In genomic region chr2:170131981-170132460, GRCm38 (mm10) we compare ENCODE assay signal across 8 mouse cellular contexts. TPM values are rescaled to one million over a fixed set of nuclear protein-coding genes. Genes with fewer than 3 reads are reported as not detected.
DNase-seq lines count a peak whose midpoint lies in the region; ATAC-seq and TF ChIP-seq lines count a peak whose summit lies in the region.

No protein-coding gene starts in this region.

- TF ChIP-seq POLR2A in MEL (IDR thresholded peaks at IDR 0.05; ENCODE audit: control insufficient read depth in 1 of 2, insufficient read depth in 1 of 2, low read depth in 1 of 2, low read length in 2 of 2, poor library complexity in 1 of 2), result no peak

- H3K4me2 ChIP-seq in heart, embryonic 13.5 days, result peak overlapping the region; percentile 71
- peak overlapping the region; percentile 69 for H3K4me2 ChIP-seq in heart, embryonic 16.5 days (ENCODE audit: low read depth, low read length)

- peaks cover 60% of the 10 kb centered on the region for H3K4me1 ChIP-seq in heart, embryonic 13.5 days
- H3K4me1 ChIP-seq in MEL (ENCODE audit: control insufficient read depth in 1 of 2, insufficient read depth in 2 of 2, low read length in 2 of 2), result peaks cover 24 to 33% of the 10 kb centered on the region in 2 experiments
- H3K4me1 ChIP-seq in heart, embryonic 16.5 days (ENCODE audit: control insufficient read depth, insufficient read depth, low read length), result peaks cover 35% of the 10 kb centered on the region

- H3K79me2 ChIP-seq in MEL (ENCODE audit: control insufficient read depth, insufficient read depth, low read length, poor library complexity) (peaks cover 50% of the 10 kb centered on the region), macrophage (ENCODE audit: inconsistent target) (peaks cover 43% of the 10 kb centered on the region)

- ATAC-seq in heart, embryonic 13.5 days (ENCODE audit: extremely low read depth, insufficient number of reproducible peaks, low FRiP score, low TSS enrichment), result no peak
- no peak for ATAC-seq in heart, embryonic 16.5 days (replicated peaks; ENCODE audit: extremely low read depth, insufficient read depth, low FRiP score)

- H3K27ac ChIP-seq in heart, embryonic 13.5 days (replicated peaks), result peak overlapping the region; percentile 91
- H3K27ac ChIP-seq in MEL (ENCODE audit: control insufficient read depth, low read depth, low read length) (0 out of 2 replicates have a peak overlapping the region, but pooled peaks have one; percentile 9), macrophage (peak overlapping the region; percentile 91)
- H3K27ac ChIP-seq in heart, embryonic 16.5 days (ENCODE audit: low read length), result peak overlapping the region; percentile 87

- intact Hi-C loops in heart, postnatal 36 days (cut with DNase I), result loop anchor here (2.0 to 5.0 kb wide), 4 partner anchors 21 to 185 kb away; no protein-coding TSS in a partner anchor

- no peak for TF ChIP-seq EP300 in MEL (IDR thresholded peaks at IDR 0.05; ENCODE audit: low read depth in 1 of 2, low read length in 2 of 2)

- peak overlapping the region; percentile 94 for H3K4me3 ChIP-seq in heart, embryonic 13.5 days
- peak overlapping the region in 1 of 2 experiments; percentile 67; a peak in 2 of 4 replicates for H3K4me3 ChIP-seq in MEL (ENCODE audit: control insufficient read depth in 1 of 2, insufficient read depth in 1 of 2, low read depth in 2 of 2, low read length in 2 of 2)
- H3K4me3 ChIP-seq in heart, embryonic 16.5 days (ENCODE audit: low read length), result peak overlapping the region; percentile 94
- H3K4me3 ChIP-seq in macrophage (ENCODE audit: inconsistent target), result peak overlapping the region; percentile 54

- no peak for TF ChIP-seq RAD21 in MEL (IDR thresholded peaks at IDR 0.05; ENCODE audit: low read depth, low read length)

- WGBS in heart, embryonic 13.5 days, result 9% methylated on average over 10 of the region's 10 CpGs
- WGBS in heart, embryonic 16.5 days, result 7% methylated on average over 10 of the region's 10 CpGs
- 2% methylated on average over 10 of the region's 10 CpGs for WGBS in macrophage (ENCODE audit: missing documents)

- no peak for DNase-seq in heart, postnatal 36 days
- peak; percentile 32 for DNase-seq in MEL (ENCODE audit: low read depth, low spot score)
- DNase-seq in adrenal gland, postnatal 4 days (ENCODE audit: low spot score in 2 of 2), result no peak
- no peak for DNase-seq in left cerebral cortex, adult 18-20 months (ENCODE audit: low spot score in 2 of 2)
- DNase-seq in frontal cortex, adult 2 months (ENCODE audit: extremely low spot score in 1 of 2, low spot score in 1 of 2), result no peak

- no peaks in the 10 kb centered on the region for H3K27me3 ChIP-seq in heart, embryonic 13.5 days (replicated peaks)
- no peaks in the 10 kb centered on the region for H3K27me3 ChIP-seq in MEL (ENCODE audit: control insufficient read depth in 1 of 2, insufficient read depth in 2 of 2, low read length in 2 of 2)
- no peaks in the 10 kb centered on the region for H3K27me3 ChIP-seq in heart, embryonic 16.5 days (ENCODE audit: control insufficient read depth, insufficient read depth, low read length)

- H3K9me3 ChIP-seq in heart, embryonic 13.5 days, result no peaks in the 10 kb centered on the region
- no peaks in the 10 kb centered on the region for H3K9me3 ChIP-seq in MEL (replicated peaks; ENCODE audit: insufficient read depth, low read length)
- no peaks in the 10 kb centered on the region for H3K9me3 ChIP-seq in heart, embryonic 16.5 days (replicated peaks; ENCODE audit: control insufficient read depth, low read length)

- peak overlapping the region; percentile 85 for H3K9ac ChIP-seq in heart, embryonic 13.5 days
- H3K9ac ChIP-seq in MEL (ENCODE audit: control insufficient read depth, low read depth, low read length, poor library complexity, severe bottlenecking), result peak overlapping the region; percentile 63; the same call in 1 of the 2 replicates
- peak overlapping the region; percentile 73 for H3K9ac ChIP-seq in heart, embryonic 16.5 days (ENCODE audit: low read length)

- no peaks in the 10 kb centered on the region for H3K36me3 ChIP-seq in heart, embryonic 13.5 days
- H3K36me3 ChIP-seq in MEL (ENCODE audit: control insufficient read depth in 1 of 2, insufficient read depth in 2 of 2, low read length in 2 of 2), result peaks cover 0 to 54% of the 10 kb centered on the region in 2 experiments; a peak in 2 of 4 replicates
- no peaks in the 10 kb centered on the region for H3K36me3 ChIP-seq in heart, embryonic 16.5 days (ENCODE audit: control insufficient read depth, insufficient read depth)
- no peaks in the 10 kb centered on the region for H3K36me3 ChIP-seq in macrophage (ENCODE audit: inconsistent target)

- no peak for TF ChIP-seq CTCF in MEL (IDR thresholded peaks at IDR 0.05 in 2 of 3, conservative IDR thresholded peaks at IDR 0.05 in 1 of 3; ENCODE audit: control insufficient read depth in 1 of 3, insufficient read depth in 1 of 3, low read depth in 2 of 3, low read length in 3 of 3, poor library complexity in 1 of 3, severe bottlenecking in 1 of 3)

TF ChIP-seq in MEL, 35 proteins besides CTCF, POLR2A, EP300 and RAD21:
- TF ChIP-seq ZKSCAN1 (IDR thresholded peaks at IDR 0.05; ENCODE audit: low read depth, low read length) (no peak), MAFK (IDR thresholded peaks at IDR 0.05; ENCODE audit: borderline replicate concordance, low read depth, low read length) (no peak), POLR2AphosphoS5 (IDR thresholded peaks at IDR 0.05; ENCODE audit: borderline replicate concordance, low read depth, low read length) (no peak), SMC3 (IDR thresholded peaks at IDR 0.05; ENCODE audit: low read depth, low read length) (no peak), GATA1 (IDR thresholded peaks at IDR 0.05; ENCODE audit: low read depth, low read length) (no peak), USF2 (IDR thresholded peaks at IDR 0.05; ENCODE audit: borderline replicate concordance in 1 of 2, insufficient read depth in 1 of 2, low read depth in 1 of 2, low read length in 2 of 2) (no peak), MYB (IDR thresholded peaks at IDR 0.05; ENCODE audit: low read depth, low read length) (no peak), HCFC1 (IDR thresholded peaks at IDR 0.05; ENCODE audit: low read depth, low read length) (no peak), JUND (IDR thresholded peaks at IDR 0.05; ENCODE audit: low read depth, low read length) (no peak), ETS1 (IDR thresholded peaks at IDR 0.05; ENCODE audit: low read depth, low read length) (no peak), MAZ (IDR thresholded peaks at IDR 0.05; ENCODE audit: low read depth, low read length) (no peak), ZC3H11A (IDR thresholded peaks at IDR 0.05; ENCODE audit: low read depth, low read length) (no peak)

RNA-seq across cellular contexts. Expression of gene Zfp217, which starts 15.9 kb away (rescaled TPM):
- 2.4 and 3.0 TPM in 2 replicates for polyA plus RNA-seq in heart, embryonic 13.5 days (2015; fragmentation: Nextera tagmentation; extraction: Ambion mirVana)
- 10 to 100 TPM; 11.2 to 13.0 TPM for total RNA-seq in heart, postnatal 36 days (2021)
- total RNA-seq in MEL (2012; rRNA removed), result 21.7 and 29.3 TPM in 2 replicates
- polyA plus RNA-seq in MEL (2012; ENCODE audit: insufficient read depth in 1 of 2, insufficient read length in 2 of 2, low read depth in 1 of 2, low replicate concordance in 2 of 2, missing spikeins in 1 of 2), result 10 to 100 TPM; 25.5 to 34.9 TPM
- 3.2 and 3.6 TPM in 2 replicates for polyA plus RNA-seq in heart, embryonic 16.5 days (2015; fragmentation: Nextera tagmentation; extraction: Ambion mirVana)
- 10 to 100 TPM; 28.8 to 85.5 (median 55.0) TPM for total RNA-seq in macrophage (2018; cell fraction: chromatin; rRNA removed)
- total RNA-seq in macrophage (2018; cell fraction: cytosol; rRNA removed), result 10 to 100 TPM in 25 of 26 experiments, 1 to 10 TPM in 1; 8.5 to 44.7 (median 31.6) TPM
- total RNA-seq in macrophage (2018; cell fraction: nucleus; rRNA removed), result 100 to 1,000 TPM in 1 of 26 experiments, 10 to 100 TPM in 25; 26.3 to 107 (median 56.6) TPM
- 14.1 to 29.4 TPM (median 16.9 TPM) in 3 replicates for polyA plus RNA-seq in macrophage (2018)
- 10 to 100 TPM; 34.9 to 37.9 TPM for total RNA-seq in adrenal gland, postnatal 4 days (2021)
- 1 to 10 TPM; 2.8 to 3.0 TPM for total RNA-seq in left cerebral cortex, adult 18-20 months (2021)
- 1.8 and 2.4 TPM in 2 replicates for polyA plus RNA-seq in frontal cortex, adult 2 months (2012; rRNA removed)

Comparison
In these comparisons a context has a peak if more than half of its experiments do, and no peak if none do; other contexts are left out.
1. H3K27ac ChIP-seq: peak in every context shown above with its lines; median percentile 91 in heart, embryonic 13.5 days; 91 in macrophage; 87 in heart, embryonic 16.5 days; 9 in MEL.